In the genomic region with DNA sequence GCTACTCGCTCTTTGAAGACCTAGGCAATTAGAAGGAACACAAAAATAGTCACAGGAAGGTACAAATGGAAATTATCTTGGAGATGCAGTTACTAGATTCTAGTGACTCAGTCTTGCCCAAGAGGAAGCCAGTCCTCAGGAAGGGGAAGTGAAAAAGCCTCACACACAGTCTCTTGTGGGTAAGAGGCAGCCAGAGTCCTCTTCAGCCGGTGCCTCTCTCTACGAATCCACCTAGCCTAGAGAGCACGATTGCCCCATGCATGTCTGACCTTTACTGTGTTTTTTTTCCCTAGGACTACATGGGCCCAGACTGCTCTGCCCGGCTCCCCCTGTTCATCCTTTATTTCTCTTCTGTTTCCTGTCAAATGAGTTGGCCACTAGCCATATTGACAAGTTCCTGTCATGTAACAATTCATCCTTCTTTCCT, we compare ENCODE assay signal across 13 mouse cellular contexts.
DNase-seq lines count a peak whose midpoint lies in the region; ATAC-seq and TF ChIP-seq lines count a peak whose summit lies in the region.
"Had no signal": no experiment of that assay in that cellular context is flagged by ENCODE, and none has a peak within 500 bp of the region (broad histone marks: within the 10 kb centered on the region; RNA-seq: fewer than 3 reads in every experiment).

No protein-coding gene starts in this region.

- H3K4me1 ChIP-seq in thymus, adult 2 months (replicated peaks; ENCODE audit: control insufficient read depth, insufficient read depth, low read length), result peaks cover 22% of the 10 kb centered on the region
- peaks cover under 1% of the 10 kb centered on the region; the same call in 1 of the 2 replicates for H3K4me1 ChIP-seq in midbrain, embryonic 13.5 days (replicated peaks)

- ATAC-seq in midbrain, embryonic 13.5 days, result no peak
- ATAC-seq: intestine, embryonic 16.5 days had no signal

- H3K9me3 ChIP-seq in midbrain, embryonic 13.5 days, result no peaks in the 10 kb centered on the region
- H3K9me3 ChIP-seq: heart, embryonic 13.5 days had no signal

- no peak for TF ChIP-seq POLR2A in thymus, adult 2 months (IDR thresholded peaks at IDR 0.05; ENCODE audit: control insufficient read depth, extremely low read depth, insufficient read depth, low read length, poor library complexity)

- no peak overlapping the region for H3K9ac ChIP-seq in midbrain, embryonic 13.5 days (replicated peaks)
- H3K9ac ChIP-seq: heart, embryonic 13.5 days had no signal

- no peak overlapping the region for H3K4me2 ChIP-seq in midbrain, embryonic 13.5 days (replicated peaks)
- H3K4me2 ChIP-seq: heart, embryonic 13.5 days had no signal

- peak; percentile 26 for DNase-seq in adrenal gland, postnatal 10 days
- no peak for DNase-seq in adrenal gland, postnatal 4 days (ENCODE audit: low spot score in 2 of 2)
- peak; percentile 16 for DNase-seq in thymus, adult 2 months
- no peak for DNase-seq in thymus, postnatal 14 days
- DNase-seq in lung, postnatal 4 days, result peak; percentile 53
- DNase-seq in embryo, embryonic 11 days, result no peak
- DNase-seq in embryo, embryonic 10.5 days (ENCODE audit: low spot score), result no peak
- DNase-seq: cerebellum, adult 9-10 months; right cerebral cortex, postnatal 25 days had no signal

- no peak for TF ChIP-seq CTCF in thymus, adult 2 months (IDR thresholded peaks at IDR 0.05; ENCODE audit: borderline replicate concordance, control insufficient read depth, extremely low read depth, insufficient read depth, low read length, poor library complexity)

- H3K36me3 ChIP-seq in thymus, adult 2 months (ENCODE audit: control insufficient read depth, insufficient read depth, low read length), result no peaks in the 10 kb centered on the region
- H3K36me3 ChIP-seq in midbrain, embryonic 13.5 days, result no peaks in the 10 kb centered on the region
- H3K36me3 ChIP-seq: heart, embryonic 13.5 days had no signal

- H3K4me3 ChIP-seq in thymus, adult 2 months (ENCODE audit: control insufficient read depth, insufficient read depth, low read length), result no peak overlapping the region
- H3K4me3 ChIP-seq in midbrain, embryonic 13.5 days (replicated peaks), result no peak overlapping the region
- H3K4me3 ChIP-seq: heart, embryonic 13.5 days; myocyte had no signal

- H3K27ac ChIP-seq in thymus, adult 2 months (ENCODE audit: control insufficient read depth, insufficient read depth, low read length), result no peak overlapping the region
- no peak overlapping the region for H3K27ac ChIP-seq in midbrain, embryonic 13.5 days
- H3K27ac ChIP-seq: heart, embryonic 13.5 days had no signal

- 12% methylated on average over 5 of the region's 5 CpGs for WGBS in thymus, adult 2 months
- WGBS in midbrain, embryonic 13.5 days, result 76% methylated on average over 5 of the region's 5 CpGs

- H3K27me3 ChIP-seq in thymus, adult 2 months (ENCODE audit: control insufficient read depth, insufficient read depth, low read length), result no peaks in the 10 kb centered on the region
- H3K27me3 ChIP-seq in midbrain, embryonic 13.5 days, result peaks cover 24% of the 10 kb centered on the region
- H3K27me3 ChIP-seq: heart, embryonic 13.5 days had no signal

Comparison
In these comparisons a context has a peak if more than half of its experiments do, and no peak if none do; other contexts are left out.
1. DNase-seq: peak in adrenal gland, postnatal 10 days (single experiment), thymus, adult 2 months (single experiment) and lung, postnatal 4 days (2 of 2); none in adrenal gland, postnatal 4 days (0 of 2), thymus, postnatal 14 days (single experiment), embryo, embryonic 11 days (single experiment) and embryo, embryonic 10.5 days (single experiment).